Mouse (Mus musculus): ENCODE results near the gene Bank1.

DNA sequence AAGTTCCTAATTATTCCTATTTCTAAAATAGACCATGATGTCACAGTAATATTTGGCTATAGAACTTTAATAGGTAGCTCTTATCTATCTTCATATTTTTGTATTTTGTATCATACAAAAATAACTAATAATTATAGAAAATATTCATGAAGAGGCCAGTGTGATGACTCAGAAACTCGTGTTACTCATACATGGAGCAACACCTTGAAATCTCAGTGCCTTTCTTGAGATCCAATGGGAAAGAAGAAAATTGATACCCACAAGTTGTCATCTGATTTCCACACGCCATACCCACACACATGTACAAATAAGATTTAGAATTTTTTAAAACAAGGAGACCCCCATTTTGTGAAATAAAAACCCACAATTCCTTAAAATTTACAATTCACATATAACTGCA lies 92.4 kb downstream of the Bank1 start:
- TF ChIP-seq CTCF (IDR thresholded peaks at IDR 0.05; ENCODE audit: borderline replicate concordance, insufficient read depth, low read length) (no peak), POLR2A (IDR thresholded peaks at IDR 0.05; ENCODE audit: low read depth, low read length) (no peak)
